Mouse (Mus musculus) naive thymus-derived CD4-positive, alpha-beta T cell, adult 2 months (primary cell): Measurements from ENCODE around the gene Rab28.
A peak's percentile ranks its signal among the peaks of the same experiment; 100 is the strongest.
"Not testable (repeated sequence)": the region's sequence is repeated elsewhere in the genome, so short reads cannot be mapped to it uniquely, and the experiment has no call there.

Experiments
- DNase-seq: peaks from one replicate; pipeline ENCODE4 v3.0.0-alpha.2; 2011; ENCODE audit warnings: low read depth

Rab28 gene

GRCm38 (mm10) chr5:41708051-41708630 is at the start of gene Rab28:
Gene Rab28, minus strand, starts transcription at chr5:41708157.
- DNase-seq: peak; percentile 99

- DNase-seq: no peak
Measured at GRCm38 (mm10) chr5:41757338-41757737, 49.4 kb upstream of the Rab28 start.

DNA sequence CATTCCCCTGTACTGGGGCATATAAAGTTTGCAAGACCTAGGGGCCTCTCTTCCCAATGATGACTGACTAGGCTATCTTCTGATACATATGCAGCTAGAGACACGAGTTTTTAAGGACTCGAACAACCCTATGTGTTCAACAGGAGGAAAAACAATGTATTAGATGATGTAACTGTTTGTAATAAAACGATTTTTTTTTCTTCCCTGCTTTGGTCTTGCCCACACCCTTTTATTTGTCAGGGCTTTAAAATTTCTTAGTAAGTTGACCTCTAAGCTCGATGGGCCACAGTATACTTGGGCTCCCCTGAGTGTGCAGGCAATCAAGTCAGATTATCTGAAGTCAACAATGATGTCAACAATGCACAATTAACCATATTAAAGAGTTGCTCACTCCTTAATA is 48.4 kb upstream of the Rab28 start:
- no peak for DNase-seq

GRCm38 (mm10) chr5:41755373-41755960 is 47.5 kb upstream of the Rab28 start:
- no peak for DNase-seq

- DNase-seq: no peak
Measured at GRCm38 (mm10) chr5:41754836-41755235, 46.9 kb upstream of the Rab28 start.

DNA sequence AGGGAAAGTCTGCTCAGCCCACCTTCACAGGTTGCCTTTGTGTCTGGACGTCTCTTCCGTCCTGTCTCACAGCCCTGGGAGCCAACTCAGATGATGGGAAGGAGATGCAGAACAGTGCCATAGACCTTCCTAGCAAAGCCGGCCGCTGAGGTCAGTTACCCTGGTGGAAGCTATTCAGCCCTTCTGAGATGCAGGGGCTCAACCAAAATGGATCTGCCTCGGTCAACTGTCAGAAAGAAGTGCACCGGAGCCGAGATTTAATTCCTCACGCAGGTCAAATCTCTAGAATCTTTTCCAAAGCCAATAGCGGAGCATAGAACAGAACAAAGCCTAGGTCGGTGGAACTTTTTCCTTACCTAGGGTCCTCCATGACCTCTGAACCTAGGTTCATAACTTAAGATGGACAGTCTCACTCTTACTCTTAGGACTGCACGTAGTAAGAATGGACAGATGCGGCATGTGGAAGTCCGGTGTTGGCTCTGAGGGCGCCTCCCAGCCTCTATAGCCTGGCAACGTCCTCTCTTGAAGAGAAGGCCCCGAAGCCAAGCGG is 46.3 kb upstream of the Rab28 start:
- DNase-seq: no peak

GRCm38 (mm10) chr5:41752721-41753120 is 44.8 kb upstream of the Rab28 start:
- no peak for DNase-seq

DNA sequence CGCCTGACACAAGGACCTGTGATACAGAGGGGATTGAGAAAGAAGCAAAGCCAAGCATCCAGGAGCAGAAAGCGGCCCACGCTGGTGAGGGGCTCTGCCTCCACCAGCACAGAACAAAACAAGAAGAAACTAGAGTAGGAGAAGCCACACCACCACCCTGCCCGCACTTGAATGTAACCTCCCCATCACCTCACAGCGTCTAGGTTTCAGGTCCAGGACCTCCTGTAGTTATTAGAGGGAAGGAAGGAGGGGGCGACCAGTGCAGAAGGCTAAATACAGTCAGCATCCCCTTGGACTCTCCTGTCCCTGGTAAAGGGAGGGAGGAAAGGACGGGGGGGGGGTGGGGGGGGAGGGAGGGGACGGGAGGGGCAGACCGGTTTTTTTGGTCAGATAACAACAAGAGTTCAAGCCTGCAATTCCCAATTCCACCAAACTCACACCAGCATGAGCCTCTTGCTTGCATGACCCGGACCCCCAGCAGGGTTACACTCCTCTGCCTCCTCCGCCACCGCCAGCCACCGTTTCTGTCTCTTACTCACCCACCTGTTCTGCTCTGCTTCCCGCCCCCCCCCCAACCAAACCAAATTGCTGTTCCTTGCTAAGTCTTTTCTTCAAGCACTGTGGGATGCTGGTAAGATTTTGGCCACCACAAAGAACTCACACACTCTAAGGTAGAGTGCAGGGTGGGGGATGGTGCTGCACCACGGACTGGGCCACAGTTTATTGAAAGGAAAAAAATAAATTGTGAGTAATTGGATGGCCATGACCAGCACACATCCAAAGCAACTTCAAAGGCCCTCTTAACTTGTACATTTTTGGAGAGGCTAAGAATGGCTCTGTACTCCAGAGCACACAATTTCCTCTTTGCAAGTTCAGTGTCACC is 37.2 kb upstream of the Rab28 start:
- DNase-seq: no peak

GRCm38 (mm10) chr5:41744234-41744633 is 36.3 kb upstream of the Rab28 start:
- no peak for DNase-seq

DNA sequence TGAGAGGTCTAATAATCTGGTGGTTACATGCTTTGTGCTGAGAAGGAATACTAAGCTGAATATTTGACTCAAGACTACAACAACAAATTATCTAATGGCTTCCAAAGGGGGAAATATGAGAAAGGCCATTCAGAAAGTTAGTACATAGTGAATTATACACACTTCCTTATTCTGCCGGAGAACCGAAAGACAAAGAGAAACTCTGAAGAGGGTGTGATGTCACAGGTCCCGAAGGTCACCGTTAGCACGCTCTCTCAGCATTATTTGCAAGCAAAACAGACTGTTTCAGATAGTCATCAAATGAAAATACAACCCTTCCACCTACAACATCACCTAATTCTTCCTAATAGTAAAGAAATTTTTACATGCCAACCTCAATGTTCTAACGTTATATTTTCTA is 30.9 kb upstream of the Rab28 start:
- no peak for DNase-seq

DNA sequence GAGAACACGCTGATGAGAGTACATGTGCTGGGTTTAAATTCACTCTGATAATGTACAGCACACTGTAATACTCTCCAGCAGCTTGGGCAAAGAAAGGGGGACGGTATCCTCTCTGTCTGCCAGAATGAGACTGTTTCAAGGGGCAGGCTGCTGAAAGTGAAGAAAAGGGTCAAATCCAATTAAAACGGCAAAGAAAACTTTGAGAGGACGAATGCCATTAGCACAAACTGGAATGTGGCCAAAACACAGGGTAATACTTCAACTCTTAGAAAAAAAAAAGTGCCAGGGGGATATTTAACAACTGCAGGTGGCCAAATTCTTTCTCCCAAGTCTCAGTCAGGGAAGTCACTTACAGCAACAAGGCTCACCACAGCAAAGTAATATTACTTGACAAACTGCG is 29.1 kb upstream of the Rab28 start:
- DNase-seq: no peak

DNA sequence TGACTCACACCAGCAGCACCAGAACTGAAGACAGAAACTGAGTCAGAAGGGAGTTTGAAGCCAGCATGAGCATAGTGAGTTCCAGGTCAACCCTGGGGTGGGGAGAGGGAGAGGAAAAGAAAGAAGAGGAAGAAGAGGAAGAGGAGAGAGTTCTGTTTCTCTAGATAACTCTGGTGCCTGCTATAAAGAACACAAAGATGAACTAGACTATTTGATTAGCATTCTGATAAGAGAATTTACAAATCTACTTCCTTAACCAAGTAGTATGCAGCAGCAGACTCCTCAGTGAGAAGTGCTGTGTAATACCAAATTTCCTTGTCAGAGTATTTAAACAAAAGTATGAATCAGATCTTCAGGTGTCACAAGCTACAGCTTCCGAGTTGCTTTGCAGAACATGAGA is 19.1 kb upstream of the Rab28 start:
- DNase-seq: no peak

- DNase-seq: no peak
Measured at GRCm38 (mm10) chr5:41725573-41725972, 17.6 kb upstream of the Rab28 start.

- peak; percentile 49 for DNase-seq
Measured at GRCm38 (mm10) chr5:41707115-41708015, 592 bp downstream of the Rab28 start.

DNA sequence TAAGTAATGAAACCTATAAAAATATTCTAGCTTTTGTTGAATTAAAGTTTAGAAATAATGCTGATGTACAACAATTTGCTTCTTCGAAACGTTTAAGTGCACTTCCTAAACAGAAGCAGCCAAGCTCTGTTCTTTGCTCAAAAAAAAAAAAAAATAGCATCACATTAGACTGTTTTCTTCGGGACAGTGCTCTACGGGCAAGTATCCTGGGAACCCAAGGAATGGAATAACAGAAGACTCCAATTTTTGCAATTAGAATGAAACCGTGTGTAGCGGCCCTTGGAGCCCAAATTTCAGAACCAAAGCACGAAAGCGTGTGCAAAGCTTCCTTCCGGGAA is 1.2 kb downstream of the Rab28 start:
- DNase-seq: no peak

- DNase-seq: not testable (repeated sequence)
Measured at GRCm38 (mm10) chr5:41701085-41701484, 6.9 kb downstream of the Rab28 start.

- no peak for DNase-seq
Measured at GRCm38 (mm10) chr5:41697958-41698357, 10.0 kb downstream of the Rab28 start.

DNA sequence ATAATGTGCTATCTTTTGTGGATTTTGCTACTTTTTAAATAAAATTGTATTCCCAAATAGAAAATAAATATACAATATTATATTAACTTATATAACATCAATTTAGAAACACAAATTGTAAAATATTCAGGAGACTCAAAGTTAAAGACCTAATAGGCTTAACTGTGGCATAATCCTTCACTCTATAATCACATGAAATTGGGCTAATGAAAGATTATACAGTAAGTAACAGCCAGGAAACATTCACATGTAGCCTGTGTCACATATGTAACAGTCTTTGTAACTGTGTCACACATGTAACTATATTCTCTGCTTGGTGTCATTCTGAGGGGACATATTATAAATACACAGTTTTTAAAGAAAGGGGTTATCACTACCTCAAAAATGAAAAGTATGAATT is 22.9 kb downstream of the Rab28 start:
- DNase-seq: no peak

DNA sequence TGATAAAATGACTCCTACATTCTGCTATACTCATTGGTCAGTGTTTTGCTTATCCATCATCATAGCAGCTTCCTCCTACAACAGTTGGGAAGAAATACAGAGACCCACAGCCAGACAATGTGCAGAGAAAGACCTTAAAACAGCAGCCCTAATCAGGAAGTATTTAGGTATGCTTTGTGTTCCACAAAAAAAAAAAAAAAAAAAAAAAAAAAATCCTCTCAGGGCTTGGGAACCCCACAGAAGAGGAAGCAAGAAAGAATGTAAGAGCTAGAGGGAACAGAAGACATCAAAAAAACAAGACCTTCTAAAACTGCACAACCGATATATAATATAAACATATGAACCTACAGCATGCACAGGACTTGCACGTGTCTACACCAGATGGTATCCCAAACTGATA is 24.0 kb downstream of the Rab28 start:
- DNase-seq: no peak

DNA sequence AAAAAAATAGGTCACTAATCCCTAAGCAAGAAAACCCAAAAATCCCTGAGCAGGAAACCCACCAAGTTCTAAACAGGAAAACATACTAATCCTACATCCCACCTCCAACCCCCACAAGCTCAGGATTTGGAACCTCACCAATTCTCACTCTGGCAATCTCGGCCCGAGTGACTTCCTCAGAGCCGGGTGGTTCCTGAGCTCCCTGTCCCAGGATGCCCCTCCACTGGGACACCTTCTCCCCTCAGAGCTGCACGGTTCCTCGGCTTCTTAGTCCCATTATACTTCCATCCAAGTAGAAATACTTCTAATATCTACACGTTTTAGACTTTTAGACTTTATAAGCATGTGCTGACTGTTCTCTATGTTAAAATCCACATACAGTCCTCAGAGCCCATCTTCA is 41.9 kb downstream of the Rab28 start:
- no peak for DNase-seq

DNA sequence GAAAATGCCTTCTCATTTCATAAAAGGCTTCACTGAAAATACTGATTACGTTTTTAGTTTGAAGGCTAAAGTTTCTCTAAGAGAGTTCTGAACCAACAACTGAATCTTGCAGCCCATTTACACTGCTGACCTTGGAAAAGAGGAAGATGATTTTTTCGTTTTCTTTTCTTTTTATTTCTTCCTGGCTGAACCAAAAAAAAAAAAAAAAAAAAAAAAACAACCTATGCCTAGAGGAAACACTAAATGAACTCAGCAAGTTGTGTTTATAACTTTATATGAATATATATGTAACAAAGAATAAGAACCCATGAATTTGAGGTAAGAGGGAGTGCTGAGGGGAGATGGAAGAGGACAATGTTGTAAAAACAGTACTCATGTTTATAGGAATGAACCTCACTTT is 71.2 kb downstream of the Rab28 start:
- no peak for DNase-seq
